ENCODE assay signal across 19 mouse cellular contexts in the genomic region with DNA sequence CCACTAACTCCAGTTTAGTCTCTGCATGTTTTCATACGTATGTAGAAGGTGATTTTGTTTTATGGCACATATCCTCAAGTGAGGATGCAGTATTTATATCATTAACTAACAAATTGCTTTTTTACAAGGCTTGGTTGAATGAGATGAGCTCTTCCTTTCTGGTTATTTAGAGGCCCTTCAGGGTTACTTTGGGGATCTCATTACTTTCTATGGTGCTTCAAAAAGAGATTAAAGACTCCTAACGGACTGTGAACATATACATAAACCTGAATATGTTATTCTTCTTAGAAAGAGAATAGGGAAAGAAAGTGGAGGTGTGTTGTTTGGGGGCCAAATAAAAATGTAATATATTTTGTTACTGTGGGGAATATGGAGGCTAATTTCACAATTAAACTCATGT.
"Had no signal": no experiment of that assay in that cellular context is flagged by ENCODE, and none has a peak within 500 bp of the region (broad histone marks: within the 10 kb centered on the region; RNA-seq: fewer than 3 reads in every experiment).

No protein-coding gene starts in this region.

- DNase-seq: liver, embryonic 13.5 days; liver, postnatal 0 days; lung, adult 2 months; lung, postnatal 14 days; lung, postnatal 36 days; midbrain, embryonic 14.5 days; right cerebral cortex, postnatal 14 days; thymus, adult 2 months; thymus, postnatal 14 days; thymus, postnatal 36 days had no signal

- H3K4me2 ChIP-seq: liver, embryonic 13.5 days; liver, embryonic 15.5 days; lung, embryonic 15.5 days; midbrain, embryonic 12.5 days; stomach, embryonic 15.5 days had no signal

- H3K4me1 ChIP-seq: liver, embryonic 13.5 days; liver, embryonic 15.5 days; lung, embryonic 15.5 days; megakaryocyte, embryonic 14.5 days; midbrain, embryonic 12.5 days; stomach, embryonic 15.5 days had no signal

- H3K36me3 ChIP-seq: liver, embryonic 13.5 days; liver, embryonic 15.5 days; lung, embryonic 15.5 days; midbrain, embryonic 12.5 days; stomach, embryonic 15.5 days had no signal

- H3K4me3 ChIP-seq: liver, embryonic 13.5 days; liver, embryonic 15.5 days; lung, embryonic 15.5 days; megakaryocyte, embryonic 14.5 days; midbrain, embryonic 12.5 days; stomach, embryonic 15.5 days had no signal

- H3K9ac ChIP-seq: liver, embryonic 13.5 days; liver, embryonic 15.5 days; liver, postnatal 0 days; lung, embryonic 15.5 days; midbrain, embryonic 12.5 days; stomach, embryonic 15.5 days had no signal

- ATAC-seq: liver, postnatal 0 days; lung, postnatal 0 days; midbrain, embryonic 16.5 days had no signal

- H3K9me3 ChIP-seq: liver, embryonic 13.5 days; liver, embryonic 15.5 days; lung, embryonic 15.5 days; midbrain, embryonic 12.5 days; stomach, embryonic 15.5 days had no signal

- H3K27me3 ChIP-seq: liver, embryonic 13.5 days; liver, embryonic 15.5 days; lung, embryonic 15.5 days; megakaryocyte, embryonic 14.5 days; midbrain, embryonic 12.5 days; stomach, embryonic 15.5 days had no signal

- H3K27ac ChIP-seq: liver, embryonic 13.5 days; liver, embryonic 15.5 days; lung, embryonic 15.5 days; macrophage; midbrain, embryonic 12.5 days; stomach, embryonic 15.5 days; stomach, postnatal 0 days had no signal
